Mouse (Mus musculus) urinary bladder, postnatal 14 days (tissue): ENCODE data around the gene Ivl.

Source experiments
- DNase-seq: peaks from one replicate; pipeline ENCODE4 v3.0.0; 2021; ENCODE audit warnings: low spot score

Gene Ivl

GRCm38 (mm10) chr3:92573449-92574041 lies at the start of gene Ivl:
Gene Ivl, minus strand, starts transcription at chr3:92573735.
- DNase-seq: peak; percentile 63

- DNase-seq: no peak
These were observed 48.0 kb upstream of the Ivl start, which contains the start of gene Lce6a for GRCm38 (mm10) chr3:92621560-92621959. Gene Lce6a, minus strand, starts transcription at chr3:92621660.

- DNase-seq: no peak
These were observed 36.3 kb upstream of the Ivl start for GRCm38 (mm10) chr3:92609804-92610203.

- no peak for DNase-seq
These were observed 33.9 kb upstream of the Ivl start, which contains the start of gene 2210017I01Rik for GRCm38 (mm10) chr3:92607392-92607791. Gene 2210017I01Rik, minus strand, starts transcription at chr3:92607492.

- no peak for DNase-seq
These were observed 28.6 kb upstream of the Ivl start for GRCm38 (mm10) chr3:92602169-92602568.

- no peak for DNase-seq
These were observed 26.9 kb upstream of the Ivl start for GRCm38 (mm10) chr3:92600456-92600855.

GRCm38 (mm10) chr3:92599973-92600372 lies 26.4 kb upstream of the Ivl start:
- no peak for DNase-seq

- DNase-seq: no peak
These were observed 24.9 kb upstream of the Ivl start for GRCm38 (mm10) chr3:92598429-92598828.

GRCm38 (mm10) chr3:92588858-92589257 lies 15.3 kb upstream of the Ivl start, which contains the start of gene Smcp:
Gene Smcp, minus strand, starts transcription at chr3:92588997.
- DNase-seq: no peak

GRCm38 (mm10) chr3:92587190-92587589 lies 13.7 kb upstream of the Ivl start:
- DNase-seq: no peak

GRCm38 (mm10) chr3:92585055-92585454 lies 11.5 kb upstream of the Ivl start:
- DNase-seq: no peak

GRCm38 (mm10) chr3:92583164-92583826 lies 9.8 kb upstream of the Ivl start:
- no peak for DNase-seq

- DNase-seq: peak; percentile 61
These were observed 6.0 kb upstream of the Ivl start for GRCm38 (mm10) chr3:92579508-92579907.

- DNase-seq: peak; percentile 43
These were observed 5.3 kb upstream of the Ivl start for GRCm38 (mm10) chr3:92578652-92579413.

GRCm38 (mm10) chr3:92572514-92573155 lies 900 bp downstream of the Ivl start:
- no peak for DNase-seq

GRCm38 (mm10) chr3:92568752-92569151 lies 4.8 kb downstream of the Ivl start:
- no peak for DNase-seq

- DNase-seq: no peak
These were observed 8.1 kb downstream of the Ivl start for GRCm38 (mm10) chr3:92565418-92565817.

GRCm38 (mm10) chr3:92534411-92534810 lies 39.1 kb downstream of the Ivl start, which contains the start of gene 2310046K23Rik:
Gene 2310046K23Rik, minus strand, starts transcription at chr3:92534511.
- DNase-seq: no peak
